Mouse (Mus musculus) CH12.LX (cell line): Measurements from ENCODE around the gene Ap3d1. TPM values are rescaled to one million over a fixed set of nuclear protein-coding genes. Genes with fewer than 3 reads are reported as not detected.

Experiments
- DNase-seq: peaks from one replicate; pipeline ENCODE4 v3.0.0-alpha.2; 2013; ENCODE audit errors: extremely low read depth
- H3K27ac ChIP-seq: 2 replicates; pipeline ENCODE4 v1.5.1; 2012; ENCODE audit warnings: low read depth, mild to moderate bottlenecking, control low read depth, moderate library complexity; ENCODE audit not compliant: insufficient read depth
- H3K27me3 ChIP-seq: replicated peaks from 2 replicates; pipeline ENCODE3; 2012; ENCODE audit warnings: inconsistent platforms
- H3K36me3 ChIP-seq, 2 experiments: replicated peaks in 1 of 2; 2 replicates each; pipeline versions ENCODE3 to v1.6.1; 2012; ENCODE audit warnings: inconsistent platforms in 1 of 2, low read length in 1 of 2, mild to moderate bottlenecking in 1 of 2, mixed read lengths in 1 of 2, moderate library complexity in 1 of 2; ENCODE audit not compliant: control insufficient read depth in 1 of 2, insufficient read depth in 1 of 2
- H3K4me1 ChIP-seq, 2 experiments: 2 replicates each; pipeline ENCODE4 v1.6.1; 2012; ENCODE audit warnings: inconsistent platforms in 1 of 2, moderate library complexity in 1 of 2; ENCODE audit not compliant: insufficient read depth in 2 of 2, control insufficient read depth in 1 of 2
- H3K4me2 ChIP-seq: 2 replicates; pipeline ENCODE4 v1.6.1; 2012; ENCODE audit warnings: low read depth, mild to moderate bottlenecking, control low read depth; ENCODE audit not compliant: poor library complexity, insufficient read depth, severe bottlenecking
- H3K4me3 ChIP-seq, 3 experiments: fragments of 150-350 bp in 1 of 3; sonication (generic) in 1 of 3; replicated peaks in 1 of 3; 2 replicates each; pipeline versions ENCODE3 to v1.5.1; 2011 to 2012; ENCODE audit warnings: low read depth in 2 of 3, low read length in 2 of 3, mild to moderate bottlenecking in 2 of 3, moderate library complexity in 2 of 3, control low read depth in 1 of 3, improper control_type of control experiment in 1 of 3, inconsistent platforms in 1 of 3, mixed read lengths in 1 of 3; ENCODE audit not compliant: poor library complexity in 1 of 3
- H3K79me2 ChIP-seq: replicated peaks from 2 replicates; pipeline ENCODE4 v1.6.1; 2012; ENCODE audit warnings: mild to moderate bottlenecking, moderate library complexity; ENCODE audit not compliant: control insufficient read depth, poor library complexity, insufficient read depth, severe bottlenecking; ENCODE audit errors: extremely low read depth
- H3K9ac ChIP-seq: 2 replicates; pipeline ENCODE4 v1.6.1; 2012; ENCODE audit warnings: low read depth, mild to moderate bottlenecking, control low read depth, moderate library complexity; ENCODE audit not compliant: insufficient read depth
- H3K9me3 ChIP-seq: replicated peaks from 2 replicates; pipeline ENCODE3; 2012; ENCODE audit warnings: low read length, inconsistent platforms, mixed read lengths
- BHLHE40 ChIP-seq: IDR thresholded peaks from 2 replicates; pipeline ENCODE4 v1.6.1; 2011; ENCODE audit warnings: mild to moderate bottlenecking, low read depth, low read length, improper control_type of control experiment
- CHD1 ChIP-seq: IDR thresholded peaks from 2 replicates; pipeline ENCODE4 v1.6.1; 2012; ENCODE audit warnings: low read depth, low read length, improper control_type of control experiment, inconsistent platforms
- CHD2 ChIP-seq: IDR thresholded peaks from 2 replicates; pipeline ENCODE4 v1.6.1; 2011; ENCODE audit warnings: low read length, improper control_type of control experiment
- E2F4 ChIP-seq: IDR thresholded peaks from 2 replicates; pipeline ENCODE4 v1.6.1; 2011; ENCODE audit warnings: low read depth, low read length, improper control_type of control experiment; ENCODE audit not compliant: insufficient replicate concordance
- ELF1 ChIP-seq: IDR thresholded peaks from 2 replicates; pipeline ENCODE4 v1.6.1; 2014; ENCODE audit warnings: low read depth, mild to moderate bottlenecking, inconsistent platforms, low read length, improper control_type of control experiment
- EP300 ChIP-seq: IDR thresholded peaks from 2 replicates; pipeline ENCODE4 v1.6.1; 2011; ENCODE audit warnings: low read length, improper control_type of control experiment
- ETS1 ChIP-seq: conservative IDR thresholded peaks from 2 replicates; pipeline ENCODE4 v1.6.1; 2012; ENCODE audit warnings: low read depth, mild to moderate bottlenecking, inconsistent platforms, low read length, improper control_type of control experiment, moderate library complexity
- GABPA ChIP-seq: IDR thresholded peaks from 2 replicates; pipeline ENCODE4 v1.6.1; 2012; ENCODE audit warnings: low read depth, low read length, improper control_type of control experiment, inconsistent platforms; ENCODE audit not compliant: insufficient replicate concordance
- HCFC1 ChIP-seq: IDR thresholded peaks from 2 replicates; pipeline ENCODE4 v1.6.1; 2012; ENCODE audit warnings: low read depth, mild to moderate bottlenecking, inconsistent platforms, low read length, improper control_type of control experiment
- IRF4 ChIP-seq: IDR thresholded peaks from 2 replicates; pipeline ENCODE4 v1.6.1; 2014; ENCODE audit warnings: low read depth, mild to moderate bottlenecking, inconsistent platforms, low read length, improper control_type of control experiment
- JUN ChIP-seq: IDR thresholded peaks from 2 replicates; pipeline ENCODE4 v1.6.1; 2011; ENCODE audit warnings: low read depth, mild to moderate bottlenecking, low read length, improper control_type of control experiment, moderate library complexity; ENCODE audit not compliant: insufficient read depth
- JUND ChIP-seq: conservative IDR thresholded peaks from 2 replicates; pipeline ENCODE4 v1.6.1; 2011; ENCODE audit warnings: low read depth, low read length, improper control_type of control experiment
- KAT2A ChIP-seq: IDR thresholded peaks from 2 replicates; pipeline ENCODE4 v1.6.1; 2012; ENCODE audit warnings: low read length, improper control_type of control experiment, inconsistent platforms; ENCODE audit not compliant: insufficient replicate concordance
- MAX ChIP-seq: IDR thresholded peaks from 2 replicates; pipeline ENCODE4 v1.6.1; 2011; ENCODE audit warnings: low read length, improper control_type of control experiment
- MAZ ChIP-seq: IDR thresholded peaks from 2 replicates; pipeline ENCODE4 v1.6.1; 2012; ENCODE audit warnings: low read depth, mild to moderate bottlenecking, inconsistent platforms, low read length, improper control_type of control experiment, moderate library complexity
- MEF2A ChIP-seq: IDR thresholded peaks from 2 replicates; pipeline ENCODE4 v1.6.1; 2014; ENCODE audit warnings: low read depth, mild to moderate bottlenecking, inconsistent platforms, low read length, improper control_type of control experiment, borderline replicate concordance
- MXI1 ChIP-seq: IDR thresholded peaks from 2 replicates; pipeline ENCODE4 v1.6.1; 2011; ENCODE audit warnings: mild to moderate bottlenecking, low read depth, low read length, improper control_type of control experiment
- MYC ChIP-seq: IDR thresholded peaks from 2 replicates; pipeline ENCODE4 v1.6.1; 2011; ENCODE audit warnings: low read depth, mild to moderate bottlenecking, improper control_type of control experiment, low read length
- NELFE ChIP-seq: IDR thresholded peaks from 2 replicates; pipeline ENCODE4 v1.6.1; 2011; ENCODE audit warnings: low read depth, low read length, improper control_type of control experiment
- NRF1 ChIP-seq: IDR thresholded peaks from 2 replicates; pipeline ENCODE4 v1.6.1; 2014; ENCODE audit warnings: low read depth, mild to moderate bottlenecking, inconsistent platforms, low read length, improper control_type of control experiment, moderate library complexity
- POLR2A ChIP-seq: IDR thresholded peaks from 2 replicates; pipeline ENCODE4 v1.6.1; 2011; ENCODE audit warnings: low read depth, mild to moderate bottlenecking, improper control_type of control experiment, low read length
- POLR2AphosphoS2 ChIP-seq: IDR thresholded peaks from 2 replicates; pipeline ENCODE4 v1.6.1; 2011; ENCODE audit warnings: low read depth, low read length, improper control_type of control experiment
- RAD21 ChIP-seq: IDR thresholded peaks from 2 replicates; pipeline ENCODE4 v1.6.1; 2011; ENCODE audit warnings: low read depth, mild to moderate bottlenecking, low read length, improper control_type of control experiment, moderate library complexity
- RCOR1 ChIP-seq: conservative IDR thresholded peaks from 2 replicates; pipeline ENCODE4 v1.6.1; 2012; ENCODE audit warnings: low read depth, mild to moderate bottlenecking, inconsistent platforms, low read length, improper control_type of control experiment
- SIN3A ChIP-seq: IDR thresholded peaks from 2 replicates; pipeline ENCODE4 v1.6.1; 2012; ENCODE audit warnings: low read length, improper control_type of control experiment, inconsistent platforms
- TBP ChIP-seq: conservative IDR thresholded peaks from 2 replicates; pipeline ENCODE4 v1.6.1; 2011; ENCODE audit warnings: low read depth, low read length, improper control_type of control experiment
- UBTF ChIP-seq: IDR thresholded peaks from 2 replicates; pipeline ENCODE4 v1.6.1; 2012; ENCODE audit warnings: low read depth, mild to moderate bottlenecking, inconsistent platforms, low read length, improper control_type of control experiment, moderate library complexity
- USF1 ChIP-seq: IDR thresholded peaks from 2 replicates; pipeline ENCODE4 v1.6.1; 2014; ENCODE audit warnings: low read depth, mild to moderate bottlenecking, inconsistent platforms, low read length, improper control_type of control experiment
- USF2 ChIP-seq: conservative IDR thresholded peaks from 2 replicates; pipeline ENCODE4 v1.6.1; 2011; ENCODE audit warnings: low read depth, low read length, improper control_type of control experiment
- ZC3H11A ChIP-seq: IDR thresholded peaks from 2 replicates; pipeline ENCODE4 v1.6.1; 2012; ENCODE audit warnings: low read depth, mild to moderate bottlenecking, inconsistent platforms, low read length, improper control_type of control experiment
- ZKSCAN1 ChIP-seq: IDR thresholded peaks from 2 replicates; pipeline ENCODE4 v1.6.1; 2012; ENCODE audit warnings: low read depth, inconsistent platforms, low read length, improper control_type of control experiment, borderline replicate concordance
- ZNF384 ChIP-seq: IDR thresholded peaks from 2 replicates; pipeline ENCODE4 v1.6.1; 2012; ENCODE audit warnings: low read depth, low read length, improper control_type of control experiment, inconsistent platforms
- dilution Hi-C: fragments of 300-500 bp; cut with MboI; formaldehyde crosslinking; loops from 2 replicates; pipeline ENCODE4 v1.14.3; 2020; ENCODE audit warnings: low sequenced_read_pairs; ENCODE audit not compliant: extremely low pct_unique_long_range_greater_than_20kb, extremely low pct_ligation_motif_present
- in situ Hi-C: fragments of 300-500 bp; cut with MboI; formaldehyde crosslinking; loops from 3 replicates; pipeline ENCODE4 v1.14.3; 2019; ENCODE audit warnings: low sequenced_read_pairs, low pct_ligation_motif_present, low pct_unique_long_range_greater_than_20kb, mixed read lengths
- polyA plus RNA-seq: library from polyadenylated mRNA; unstranded; fragments of >175 nt; gene quantifications from 2 replicates; pipeline ENCODE4 v1.2.1, GENCODE M21; 2012; ENCODE audit warnings: low read depth; ENCODE audit not compliant: insufficient read length
- total RNA-seq, 2 experiments: library from RNA; depleted of rRNA; stranded (reverse); fragments of 300-350 nt in 1 of 2; fragments of >200 nt in 1 of 2; gene quantifications; 2 replicates each; pipeline ENCODE4 v1.2.3; 2012 to 2014

The Ap3d1 gene
- total and polyA plus RNA-seq, 3 experiments = 28.4 to 57.0 (median 49.4) TPM

- TF ChIP-seq MYC = peak; percentile 76; the same call in 1 of the 2 replicates
- TF ChIP-seq IRF4 = peak; percentile 80
- no peak for TF ChIP-seq ZC3H11A
- peak; percentile 95 for TF ChIP-seq ETS1
- peak; percentile 73 for TF ChIP-seq BHLHE40
- no peak for TF ChIP-seq POLR2AphosphoS2
- 0 out of 2 replicates have a peak, but pooled peaks have one; percentile 2 for TF ChIP-seq KAT2A
- peak; percentile 70; the same call in 1 of the 2 replicates for TF ChIP-seq MEF2A
- no peak for TF ChIP-seq E2F4
- peak; percentile 80 for TF ChIP-seq MAX
- TF ChIP-seq POLR2A = peak; percentile 55; the same call in 1 of the 2 replicates
- peak; percentile 59; the same call in 1 of the 2 replicates for TF ChIP-seq NELFE
- TF ChIP-seq TBP = peak; percentile 41; the same call in 1 of the 2 replicates
- peak; percentile 83 for TF ChIP-seq ELF1
- TF ChIP-seq JUN = no peak; the same call in 1 of the 2 replicates
- no peak; the same call in 1 of the 2 replicates for TF ChIP-seq CHD2
- no peak for TF ChIP-seq ZNF384
- TF ChIP-seq HCFC1 = peak; percentile 58
- TF ChIP-seq MAZ = no peak; the same call in 1 of the 2 replicates
- no peak for TF ChIP-seq CHD1
- TF ChIP-seq EP300 = peak; percentile 76
- no peak for TF ChIP-seq UBTF
- peak; percentile 74 for TF ChIP-seq SIN3A
- TF ChIP-seq RAD21 = no peak
- no peak; the same call in 1 of the 2 replicates for TF ChIP-seq JUND
- no peak for TF ChIP-seq USF1
- no peak for TF ChIP-seq USF2
- no peak for TF ChIP-seq ZKSCAN1
- no peak for TF ChIP-seq NRF1
- no peak for TF ChIP-seq GABPA
- TF ChIP-seq RCOR1 = no peak
- TF ChIP-seq MXI1 = peak; percentile 97
- no peaks in the 10 kb centered on the region for H3K27me3 ChIP-seq
- peak; percentile 96 for DNase-seq
- dilution Hi-C loops (no loop called here), in situ Hi-C loops (loop anchor here (25.0 kb wide), 1 partner anchor 258 kb away; the partner anchor contains the start of gene Tcf3)
- H3K4me1 ChIP-seq = peaks cover 56 to 94% of the 10 kb centered on the region in 2 experiments
- H3K27ac ChIP-seq = peak overlapping the region; percentile 100
- no peaks in the 10 kb centered on the region for H3K9me3 ChIP-seq
- peak overlapping the region; percentile 21 to 56 (median 21) for H3K4me3 ChIP-seq
- peak overlapping the region; percentile 91 for H3K4me2 ChIP-seq
- peak overlapping the region; percentile 61 for H3K9ac ChIP-seq
- H3K36me3 ChIP-seq = peaks cover 11 to 38% of the 10 kb centered on the region in 2 experiments
- H3K79me2 ChIP-seq = peaks cover 27% of the 10 kb centered on the region
Measured at GRCm38 (mm10) chr10:80695186-80695585, 46.9 kb downstream of the Ap3d1 start.
